Mouse (Mus musculus) embryo, embryonic 9.5 days (tissue): Measurements from ENCODE around the gene Crtc1.
A peak's percentile ranks its signal among the peaks of the same experiment; 100 is the strongest.

ENCODE experiments used
- DNase-seq: peaks from one replicate; pipeline ENCODE4 v3.0.0-alpha.2; 2017; ENCODE audit errors: extremely low spot score

Gene Crtc1

GRCm38 (mm10) chr8:70421349-70422104, 17.9 kb downstream of the Crtc1 start:
- no peak for DNase-seq

- DNase-seq, result no peak
These were observed 19.3 kb downstream of the Crtc1 start for GRCm38 (mm10) chr8:70419879-70420643.

GRCm38 (mm10) chr8:70418954-70419353, 20.4 kb downstream of the Crtc1 start:
- DNase-seq, result no peak

- no peak for DNase-seq
These were observed 21.5 kb downstream of the Crtc1 start for GRCm38 (mm10) chr8:70417914-70418313.

DNA sequence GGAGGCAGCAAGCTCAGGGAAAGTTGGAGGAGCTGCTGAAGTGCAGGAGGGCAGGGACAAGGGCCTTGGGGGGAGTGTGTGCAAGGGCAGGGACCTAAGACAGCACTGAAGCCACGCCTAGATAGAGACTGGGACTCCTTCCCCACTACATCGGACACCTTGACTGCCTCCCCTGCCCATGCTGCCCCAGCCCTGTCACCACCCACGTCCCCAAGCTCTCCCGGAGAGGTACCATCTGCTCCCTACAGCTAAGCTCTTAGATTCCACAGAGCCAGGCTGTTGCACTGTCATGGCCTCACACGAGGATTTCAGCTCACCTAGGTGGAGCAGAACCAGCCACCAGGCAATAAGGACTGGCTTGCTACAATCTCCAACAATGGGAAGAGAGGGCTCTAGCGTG, 22.4 kb downstream of the Crtc1 start:
- DNase-seq, result no peak

- DNase-seq, result peak; percentile 40
These were observed 23.6 kb downstream of the Crtc1 start for GRCm38 (mm10) chr8:70415540-70416451.

GRCm38 (mm10) chr8:70414310-70414946, 25.0 kb downstream of the Crtc1 start:
- no peak for DNase-seq

- DNase-seq, result no peak
These were observed 29.1 kb downstream of the Crtc1 start for GRCm38 (mm10) chr8:70410281-70410680.

DNA sequence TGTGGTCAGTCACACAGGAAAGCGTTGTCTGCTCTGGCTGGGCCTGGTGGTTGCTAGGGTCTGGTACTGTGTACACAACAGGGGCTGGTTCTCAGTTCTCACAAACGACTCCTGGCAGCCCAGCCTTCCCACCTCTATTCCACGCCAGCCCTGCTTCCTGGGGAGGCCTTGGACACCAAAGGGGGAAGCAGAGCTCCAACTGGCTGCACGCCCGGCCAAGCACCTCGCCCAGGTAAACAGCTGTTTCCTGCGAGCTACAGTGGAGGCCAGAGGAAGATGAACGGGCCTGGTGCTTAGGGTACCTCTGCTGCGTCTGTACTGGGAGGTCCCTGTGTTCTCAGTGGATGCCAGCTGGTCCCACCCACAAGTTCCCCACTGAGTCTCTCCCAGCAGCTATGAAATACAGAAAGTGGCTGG, 29.9 kb downstream of the Crtc1 start:
- DNase-seq, result no peak

DNA sequence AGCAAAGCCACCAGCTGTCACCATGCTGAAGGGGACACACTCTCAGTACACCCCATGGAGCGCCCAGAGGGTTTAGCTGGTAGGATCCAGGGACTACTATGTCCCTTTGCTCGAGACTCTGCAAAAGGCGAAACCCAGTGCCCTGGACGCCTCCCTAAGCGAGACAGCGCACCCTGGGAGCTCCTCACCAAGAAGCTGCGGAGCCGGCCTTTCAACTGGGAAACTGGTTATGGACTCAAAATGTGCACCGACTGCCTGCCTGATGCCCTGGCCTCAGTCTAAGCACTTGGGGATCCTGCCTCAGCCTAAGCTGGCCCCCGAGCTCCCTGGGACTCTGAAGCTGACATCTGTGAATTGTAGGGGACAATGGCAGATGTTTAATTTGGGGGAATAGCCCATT, 30.4 kb downstream of the Crtc1 start:
- DNase-seq, result no peak

DNA sequence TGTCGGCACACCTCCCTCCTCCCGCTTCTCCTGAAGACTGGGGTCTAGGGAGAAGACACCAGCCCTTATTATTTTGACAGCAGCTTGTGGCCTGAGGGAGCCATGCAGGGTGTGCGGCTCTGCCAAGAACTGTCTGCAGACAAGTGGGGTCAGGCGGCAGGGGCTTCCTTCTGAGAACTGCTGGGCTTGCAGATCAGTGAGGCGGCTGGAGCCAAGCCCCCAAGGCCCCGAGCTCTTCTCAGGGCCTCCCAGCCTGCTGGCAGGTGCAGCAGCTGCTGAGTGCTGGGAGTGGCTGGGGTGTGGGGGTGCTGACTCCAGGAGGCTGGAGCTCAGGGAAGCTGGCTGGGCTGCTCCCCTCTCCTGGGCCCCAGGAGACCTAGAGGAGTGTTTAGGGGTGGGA, 31.1 kb downstream of the Crtc1 start:
- DNase-seq, result no peak

DNA sequence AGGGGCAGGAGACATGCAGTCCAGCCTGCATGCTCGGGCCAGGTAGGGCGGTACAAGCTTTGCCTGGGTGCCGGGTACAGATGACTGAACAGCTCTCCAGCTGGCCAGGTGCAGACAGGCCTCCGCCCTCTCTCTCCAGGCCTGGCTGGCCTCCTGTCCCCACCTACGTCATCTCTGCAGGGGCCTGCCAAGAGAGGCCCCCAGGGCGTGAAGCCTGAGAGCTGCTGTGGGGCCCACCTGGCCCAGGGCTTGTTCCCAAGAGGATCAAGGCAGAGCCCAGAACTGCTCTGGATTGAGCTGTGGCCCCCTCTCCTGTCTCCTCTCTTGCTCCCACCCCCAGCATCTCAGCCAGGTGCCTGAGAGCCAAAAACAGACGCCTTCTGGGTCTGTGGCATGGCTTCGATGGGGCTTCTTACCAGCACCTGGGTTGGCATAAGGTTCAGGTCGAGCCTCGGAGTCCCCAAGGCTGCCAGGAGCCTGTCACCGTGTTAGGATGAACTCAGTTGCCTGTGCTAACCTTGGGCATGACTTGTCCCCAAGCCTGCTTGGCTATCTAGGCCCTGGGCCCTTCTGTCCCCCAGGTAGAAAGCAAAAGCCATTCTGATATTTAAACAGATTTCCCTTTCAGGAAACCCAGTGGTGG, 32.8 kb downstream of the Crtc1 start:
- DNase-seq, result no peak

- no peak for DNase-seq
These were observed 34.2 kb downstream of the Crtc1 start for GRCm38 (mm10) chr8:70405189-70405588.

GRCm38 (mm10) chr8:70404212-70404611, 35.2 kb downstream of the Crtc1 start:
- no peak for DNase-seq

DNA sequence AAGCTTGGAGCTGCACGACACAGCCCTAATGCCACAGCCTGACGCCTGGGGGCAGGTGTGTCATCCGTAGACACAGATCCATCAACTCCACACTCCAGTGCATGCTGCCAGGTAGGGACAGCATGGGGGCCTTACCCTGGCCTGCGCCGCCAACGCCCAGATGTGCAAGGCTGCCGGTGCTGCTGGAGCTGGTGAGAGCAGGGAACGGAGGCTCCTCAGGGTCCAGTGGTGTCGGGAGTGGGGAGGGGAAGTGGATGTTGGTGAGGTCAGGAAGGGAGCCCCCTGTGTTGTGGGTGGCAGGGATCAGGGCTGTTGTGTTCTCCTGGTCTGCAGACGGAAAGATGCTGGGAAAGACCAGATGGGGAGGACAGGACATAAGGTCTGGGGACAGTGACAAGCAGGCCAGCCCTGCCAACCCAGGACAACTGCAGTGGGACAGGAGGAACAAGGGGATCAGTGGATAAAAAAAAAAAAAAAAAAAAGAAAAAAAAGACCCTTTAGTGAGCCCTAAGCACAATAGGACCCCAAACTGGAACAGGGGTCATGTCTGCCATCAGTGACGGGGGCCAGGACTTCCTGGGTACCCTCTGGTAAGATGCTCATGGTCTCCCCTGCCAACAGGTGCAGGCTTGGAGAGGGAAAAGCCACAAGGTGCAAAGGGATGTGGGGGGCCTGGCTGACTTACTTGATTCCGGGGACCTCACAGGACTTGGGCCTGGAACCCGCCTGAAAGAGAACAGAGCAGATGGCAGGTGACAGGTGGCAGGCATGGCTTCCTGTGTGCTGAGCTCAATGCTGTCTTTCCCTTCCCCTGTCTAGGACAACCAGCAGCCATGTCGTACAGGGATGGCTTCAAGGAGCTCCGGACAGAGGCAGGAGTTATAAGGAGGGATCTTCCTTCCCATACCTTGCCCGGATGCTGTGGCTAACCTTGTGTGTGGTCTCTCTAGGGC, 41.5 kb downstream of the Crtc1 start:
- no peak for DNase-seq

DNA sequence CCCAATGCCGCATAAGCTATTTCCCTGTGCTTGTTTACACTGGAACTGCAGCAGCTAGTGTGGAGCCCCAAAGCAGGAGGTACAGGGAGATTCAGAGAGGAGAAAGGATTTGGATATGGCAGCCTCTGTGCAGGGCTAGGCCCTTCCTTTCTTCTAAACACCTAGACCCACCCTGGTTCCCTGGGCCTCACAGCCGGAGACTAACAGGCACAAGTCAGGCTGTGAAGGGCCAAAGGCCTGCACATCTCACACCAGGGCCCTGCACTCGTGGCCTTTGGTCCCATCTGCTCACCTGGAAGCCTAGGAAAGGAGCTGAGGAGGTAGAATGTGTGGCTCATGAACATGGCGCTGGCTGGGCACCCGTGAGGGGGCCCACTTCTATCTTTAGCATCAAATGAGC, 43.2 kb downstream of the Crtc1 start:
- DNase-seq, result no peak

DNA sequence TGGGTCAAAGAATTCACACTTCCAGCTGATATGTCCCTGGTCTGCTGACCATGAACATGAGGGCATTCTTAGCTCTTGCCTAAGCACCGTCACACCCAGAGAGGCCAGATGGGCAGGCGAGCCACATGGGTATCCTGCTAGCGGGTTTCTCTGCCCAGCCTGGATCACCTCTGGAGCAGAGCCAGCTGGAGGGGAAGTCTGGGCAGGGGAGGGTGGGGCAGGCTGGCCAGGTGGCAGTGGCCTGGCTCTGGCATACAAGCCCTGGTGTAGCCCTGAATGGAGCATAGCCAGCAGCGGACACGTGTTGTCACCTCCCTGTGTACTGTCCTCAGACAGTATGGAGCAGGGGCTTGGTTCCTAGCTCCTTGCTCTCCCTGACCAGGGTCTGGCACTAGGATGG, 43.7 kb downstream of the Crtc1 start:
- DNase-seq, result no peak

DNA sequence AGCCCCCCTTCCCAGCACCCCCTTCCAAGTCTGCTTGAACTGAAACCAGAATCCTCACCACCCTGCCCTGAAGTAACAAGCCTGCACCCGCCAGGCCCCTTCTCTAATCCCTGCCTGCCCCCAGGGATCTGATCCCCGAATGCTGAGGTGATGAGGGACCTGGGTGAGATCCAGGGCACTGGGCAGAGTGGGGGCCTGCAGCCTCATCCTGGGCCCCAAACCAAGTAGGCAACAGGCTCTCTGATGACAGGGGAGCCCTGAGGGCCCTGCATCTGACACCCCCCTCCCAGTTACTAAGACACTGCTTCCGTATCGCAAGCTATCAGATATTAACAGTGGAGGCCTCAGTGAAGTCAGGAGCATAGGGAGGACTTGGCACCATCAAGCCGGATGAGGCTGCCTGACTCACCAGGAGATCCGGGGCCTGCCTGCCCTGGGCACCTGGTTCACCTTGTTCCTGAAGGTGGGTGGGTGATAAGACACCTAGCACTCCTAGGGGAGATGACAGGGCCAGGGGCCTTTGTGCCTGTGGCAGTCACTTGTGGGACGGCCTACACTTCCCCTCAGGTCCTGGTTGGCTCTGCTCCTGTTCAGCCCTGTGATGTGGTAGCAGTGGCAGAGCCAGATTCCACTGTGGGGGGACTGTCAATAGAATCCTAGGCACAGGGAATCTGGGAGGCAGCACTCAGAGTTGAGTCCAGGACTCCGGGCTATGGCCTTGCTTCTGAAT, 44.9 kb downstream of the Crtc1 start:
- DNase-seq, result no peak

DNA sequence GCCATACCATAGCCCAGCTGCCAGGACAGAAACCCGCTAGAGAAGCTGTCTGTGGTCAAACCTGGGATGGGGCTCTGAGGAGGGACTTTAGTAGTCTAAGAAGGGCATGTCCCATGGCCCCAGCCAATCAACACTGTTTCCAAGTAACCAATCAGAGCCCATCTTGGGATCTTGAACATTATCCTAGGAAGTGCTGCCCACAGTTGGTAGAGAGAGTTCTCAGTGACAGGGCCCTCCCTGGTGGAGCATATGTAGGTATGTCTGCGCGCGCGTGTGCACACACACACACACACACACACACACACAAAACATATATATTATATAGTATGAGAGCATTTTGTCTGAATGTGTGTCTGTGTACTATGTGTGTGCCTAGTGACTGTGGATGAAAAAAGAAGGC, 46.3 kb downstream of the Crtc1 start:
- DNase-seq, result no peak
